Mouse (Mus musculus): ENCODE measurements around the gene Myef2.

DNA sequence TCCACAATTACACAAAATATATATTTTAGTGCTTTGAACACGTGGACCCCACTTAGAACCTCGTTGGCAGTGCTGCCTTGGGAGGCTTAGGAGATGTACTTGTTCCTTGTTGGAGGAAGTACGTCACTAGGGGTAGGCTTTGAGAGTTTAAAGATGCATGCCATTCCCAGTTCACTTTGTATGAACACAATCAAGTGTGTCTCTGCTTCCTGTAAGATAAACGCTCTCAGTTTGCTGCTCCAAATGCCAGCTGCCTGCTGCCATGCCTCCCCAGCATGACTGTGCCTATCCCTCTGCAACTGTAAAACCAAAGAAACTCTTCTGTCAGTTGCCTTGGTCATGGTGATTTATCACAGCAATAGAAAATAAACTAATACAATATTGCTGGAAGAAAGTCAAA is 2.4 kb upstream of the Myef2 start:
- TF ChIP-seq POLR2A (IDR thresholded peaks at IDR 0.05; ENCODE audit: control insufficient read depth, extremely low read depth, insufficient read depth, low read length, poor library complexity) (no peak), CTCF (IDR thresholded peaks at IDR 0.05; ENCODE audit: borderline replicate concordance, control insufficient read depth, extremely low read depth, insufficient read depth, low read length, poor library complexity) (no peak)

Measured in thymus, adult 2 months (tissue).